Mouse (Mus musculus) MEL (cell line): ENCODE results near the gene Agpat1. TPM values are rescaled to one million over a fixed set of nuclear protein-coding genes. Genes with fewer than 3 reads are reported as not detected.

Source experiments
- DNase-seq: peaks from one replicate; pipeline ENCODE4 v3.0.0; 2011; ENCODE audit warnings: low read depth, low spot score
- H3K27ac ChIP-seq: 2 replicates; pipeline ENCODE4 v1.5.1; 2012; ENCODE audit warnings: low read depth, mild to moderate bottlenecking, control low read depth, low read length, moderate library complexity; ENCODE audit not compliant: control insufficient read depth
- H3K27me3 ChIP-seq, 2 experiments: fragments of 150-350 bp in 1 of 2; sonication (generic) in 1 of 2; 2 replicates each; pipeline ENCODE4 v1.6.1; 2012; ENCODE audit warnings: low read length in 2 of 2, mild to moderate bottlenecking in 2 of 2, improper control_type of control experiment in 1 of 2, moderate library complexity in 1 of 2; ENCODE audit not compliant: insufficient read depth in 2 of 2, control insufficient read depth in 1 of 2
- H3K36me3 ChIP-seq, 2 experiments: 2 replicates each; pipeline ENCODE4 v1.6.1; 2012 to 2014; ENCODE audit warnings: low read length in 2 of 2, improper control_type of control experiment in 1 of 2, inconsistent platforms in 1 of 2, mild to moderate bottlenecking in 1 of 2; ENCODE audit not compliant: insufficient read depth in 2 of 2, control insufficient read depth in 1 of 2
- H3K4me1 ChIP-seq, 2 experiments: fragments of 150-350 bp in 1 of 2; sonication (generic) in 1 of 2; 2 replicates each; pipeline ENCODE4 v1.6.1; 2012; ENCODE audit warnings: low read length in 2 of 2, improper control_type of control experiment in 1 of 2, mild to moderate bottlenecking in 1 of 2; ENCODE audit not compliant: insufficient read depth in 2 of 2, control insufficient read depth in 1 of 2
- H3K4me3 ChIP-seq, 2 experiments: fragments of 150-350 bp in 1 of 2; sonication (generic) in 1 of 2; 2 replicates each; pipeline ENCODE4 v1.5.1; 2012; ENCODE audit warnings: low read depth in 2 of 2, low read length in 2 of 2, mild to moderate bottlenecking in 2 of 2, moderate library complexity in 2 of 2, control low read depth in 1 of 2, improper control_type of control experiment in 1 of 2; ENCODE audit not compliant: control insufficient read depth in 1 of 2, insufficient read depth in 1 of 2
- H3K79me2 ChIP-seq: 2 replicates; pipeline ENCODE4 v1.6.1; 2012; ENCODE audit warnings: mild to moderate bottlenecking, low read length, moderate library complexity; ENCODE audit not compliant: control insufficient read depth, poor library complexity, insufficient read depth
- H3K9ac ChIP-seq: 2 replicates; pipeline ENCODE4 v1.6.1; 2012; ENCODE audit warnings: low read depth, mild to moderate bottlenecking, control low read depth, low read length, moderate library complexity; ENCODE audit not compliant: control insufficient read depth, poor library complexity, severe bottlenecking
- H3K9me3 ChIP-seq: fragments of 150-350 bp; sonication (generic); replicated peaks from 2 replicates; pipeline ENCODE4 v1.6.1; 2012; ENCODE audit warnings: mild to moderate bottlenecking, low read length, improper control_type of control experiment, moderate library complexity; ENCODE audit not compliant: insufficient read depth
- CHD2 ChIP-seq: IDR thresholded peaks from 2 replicates; pipeline ENCODE4 v1.6.1; 2011; ENCODE audit warnings: low read length, improper control_type of control experiment
- ELF1 ChIP-seq: IDR thresholded peaks from 2 replicates; pipeline ENCODE4 v1.6.1; 2014; ENCODE audit warnings: low read depth, mild to moderate bottlenecking, inconsistent platforms, low read length, improper control_type of control experiment, moderate library complexity
- EP300 ChIP-seq, 2 experiments: IDR thresholded peaks; 2 replicates each; pipeline ENCODE4 v1.6.1; 2011; ENCODE audit warnings: improper control_type of control experiment in 2 of 2, low read length in 2 of 2, low read depth in 1 of 2, mild to moderate bottlenecking in 1 of 2
- ETS1 ChIP-seq: IDR thresholded peaks from 2 replicates; pipeline ENCODE4 v1.6.1; 2012; ENCODE audit warnings: low read depth, mild to moderate bottlenecking, inconsistent platforms, low read length, improper control_type of control experiment, moderate library complexity
- GABPA ChIP-seq: IDR thresholded peaks from 2 replicates; pipeline ENCODE4 v1.6.1; 2012; ENCODE audit warnings: low read depth, mild to moderate bottlenecking, inconsistent platforms, low read length, improper control_type of control experiment, moderate library complexity
- GATA1 ChIP-seq: IDR thresholded peaks from 2 replicates; pipeline ENCODE4 v1.6.1; 2011; ENCODE audit warnings: low read depth, low read length, improper control_type of control experiment
- HCFC1 ChIP-seq: IDR thresholded peaks from 2 replicates; pipeline ENCODE4 v1.6.1; 2012; ENCODE audit warnings: low read depth, mild to moderate bottlenecking, inconsistent platforms, low read length, improper control_type of control experiment, moderate library complexity
- JUND ChIP-seq: IDR thresholded peaks from 2 replicates; pipeline ENCODE4 v1.6.1; 2011; ENCODE audit warnings: low read depth, mild to moderate bottlenecking, improper control_type of control experiment, low read length
- KAT2A ChIP-seq: conservative IDR thresholded peaks from 2 replicates; pipeline ENCODE4 v1.6.1; 2012; ENCODE audit warnings: low read depth, low read length, improper control_type of control experiment, inconsistent platforms
- MAFK ChIP-seq: IDR thresholded peaks from 2 replicates; pipeline ENCODE4 v1.6.1; 2011; ENCODE audit warnings: low read depth, mild to moderate bottlenecking, low read length, improper control_type of control experiment, borderline replicate concordance
- MAZ ChIP-seq: IDR thresholded peaks from 2 replicates; pipeline ENCODE4 v1.6.1; 2012; ENCODE audit warnings: low read depth, mild to moderate bottlenecking, inconsistent platforms, low read length, improper control_type of control experiment
- MEF2A ChIP-seq: IDR thresholded peaks from 2 replicates; pipeline ENCODE4 v1.6.1; 2014; ENCODE audit warnings: low read depth, mild to moderate bottlenecking, inconsistent platforms, low read length, improper control_type of control experiment; ENCODE audit not compliant: poor library complexity, insufficient replicate concordance, severe bottlenecking; ENCODE audit errors: extremely low read depth
- MXI1 ChIP-seq: IDR thresholded peaks from 2 replicates; pipeline ENCODE4 v1.6.1; 2011; ENCODE audit warnings: mild to moderate bottlenecking, low read depth, low read length, improper control_type of control experiment
- MYB ChIP-seq: IDR thresholded peaks from 2 replicates; pipeline ENCODE4 v1.6.1; 2011; ENCODE audit warnings: mild to moderate bottlenecking, low read depth, low read length, improper control_type of control experiment
- MYC ChIP-seq: IDR thresholded peaks from 2 replicates; pipeline ENCODE4 v1.6.1; 2011; ENCODE audit warnings: low read depth, mild to moderate bottlenecking, low read length, improper control_type of control experiment, moderate library complexity
- NELFE ChIP-seq: IDR thresholded peaks from 2 replicates; pipeline ENCODE4 v1.6.1; 2011; ENCODE audit warnings: low read depth, low read length, improper control_type of control experiment
- NRF1 ChIP-seq: IDR thresholded peaks from 2 replicates; pipeline ENCODE4 v1.6.1; 2014; ENCODE audit warnings: low read depth, mild to moderate bottlenecking, inconsistent platforms, low read length, improper control_type of control experiment, moderate library complexity; ENCODE audit not compliant: poor library complexity, insufficient read depth, severe bottlenecking
- POLR2A ChIP-seq, 2 experiments: IDR thresholded peaks; 2 replicates each; pipeline ENCODE4 v1.6.1; 2011 to 2012; ENCODE audit warnings: low read length in 2 of 2, mild to moderate bottlenecking in 2 of 2, control low read depth in 1 of 2, improper control_type of control experiment in 1 of 2, low read depth in 1 of 2, moderate library complexity in 1 of 2; ENCODE audit not compliant: control insufficient read depth in 1 of 2, insufficient read depth in 1 of 2, poor library complexity in 1 of 2
- POLR2AphosphoS2 ChIP-seq: IDR thresholded peaks from 2 replicates; pipeline ENCODE4 v1.6.1; 2011; ENCODE audit warnings: low read length, improper control_type of control experiment
- POLR2AphosphoS5 ChIP-seq: IDR thresholded peaks from 2 replicates; pipeline ENCODE4 v1.6.1; 2012; ENCODE audit warnings: low read depth, borderline replicate concordance, mild to moderate bottlenecking, inconsistent platforms, low read length, moderate library complexity, mixed read lengths
- RAD21 ChIP-seq: IDR thresholded peaks from 2 replicates; pipeline ENCODE4 v1.6.1; 2011; ENCODE audit warnings: mild to moderate bottlenecking, low read depth, low read length, improper control_type of control experiment
- RCOR1 ChIP-seq: IDR thresholded peaks from 2 replicates; pipeline ENCODE4 v1.6.1; 2012; ENCODE audit warnings: low read depth, mild to moderate bottlenecking, inconsistent platforms, low read length, improper control_type of control experiment
- SIN3A ChIP-seq: IDR thresholded peaks from 2 replicates; pipeline ENCODE4 v1.6.1; 2012; ENCODE audit warnings: low read length, improper control_type of control experiment, inconsistent platforms
- TBP ChIP-seq: IDR thresholded peaks from 2 replicates; pipeline ENCODE4 v1.8.0; 2011; ENCODE audit warnings: low read depth, low read length, improper control_type of control experiment
- TCF12 ChIP-seq: IDR thresholded peaks from 2 replicates; pipeline ENCODE4 v1.6.1; 2014; ENCODE audit warnings: low read depth, mild to moderate bottlenecking, inconsistent platforms, low read length, improper control_type of control experiment, moderate library complexity
- UBTF ChIP-seq: IDR thresholded peaks from 2 replicates; pipeline ENCODE4 v1.6.1; 2012; ENCODE audit warnings: low read depth, mild to moderate bottlenecking, inconsistent platforms, low read length, improper control_type of control experiment, moderate library complexity, borderline replicate concordance; ENCODE audit not compliant: insufficient read depth
- USF2 ChIP-seq, 2 experiments: IDR thresholded peaks; 2 replicates each; pipeline ENCODE4 v1.6.1; 2011 to 2012; ENCODE audit warnings: improper control_type of control experiment in 2 of 2, low read length in 2 of 2, borderline replicate concordance in 1 of 2, inconsistent platforms in 1 of 2, low read depth in 1 of 2, mild to moderate bottlenecking in 1 of 2; ENCODE audit not compliant: insufficient read depth in 1 of 2
- ZC3H11A ChIP-seq: IDR thresholded peaks from 2 replicates; pipeline ENCODE4 v1.6.1; 2012; ENCODE audit warnings: low read depth, mild to moderate bottlenecking, inconsistent platforms, low read length, improper control_type of control experiment
- ZKSCAN1 ChIP-seq: IDR thresholded peaks from 2 replicates; pipeline ENCODE4 v1.6.1; 2012; ENCODE audit warnings: low read depth, mild to moderate bottlenecking, inconsistent platforms, low read length, improper control_type of control experiment, moderate library complexity
- ZMIZ1 ChIP-seq: IDR thresholded peaks from 2 replicates; pipeline ENCODE4 v1.6.1; 2012; ENCODE audit warnings: low read depth, mild to moderate bottlenecking, inconsistent platforms, low read length, improper control_type of control experiment, moderate library complexity
- ZNF384 ChIP-seq: IDR thresholded peaks from 2 replicates; pipeline ENCODE4 v1.6.1; 2012; ENCODE audit warnings: low read depth, mild to moderate bottlenecking, inconsistent platforms, low read length, improper control_type of control experiment
- polyA plus RNA-seq, 2 experiments: library from polyadenylated mRNA; stranded (reverse) in 1 of 2; unstranded in 1 of 2; fragments of >175 nt in 1 of 2; fragments of >200 nt in 1 of 2; gene quantifications; 2 replicates each; pipeline versions ENCODE4 v1.2.1 to v1.2.4; 2012; ENCODE audit warnings: low replicate concordance in 2 of 2, low read depth in 1 of 2; ENCODE audit not compliant: insufficient read length in 2 of 2, insufficient read depth in 1 of 2, missing spikeins in 1 of 2
- total RNA-seq: library from RNA; depleted of rRNA; stranded (reverse); fragments of 300-350 nt; gene quantifications from 2 replicates; pipeline ENCODE4 v1.2.3, GENCODE M21; 2012

The Agpat1 gene
- total and polyA plus RNA-seq, 3 experiments, result 85.2 to 153 TPM; not detected in 1

- TF ChIP-seq MAFK (no peak), MYC (no peak), GATA1 (peak; percentile 23; the same call in 1 of the 2 replicates)
Measured at GRCm38 (mm10) chr17:34604511-34605237, 612 bp downstream of the Agpat1 start (continued).

- H3K9me3 ChIP-seq, result no peaks in the 10 kb centered on the region
- peaks cover 6 to 26% of the 10 kb centered on the region in 2 experiments; a peak in 3 of 4 replicates for H3K4me1 ChIP-seq
- TF ChIP-seq RCOR1 (no peak), TBP (peak; percentile 69), RAD21 (no peak), UBTF (no peak), NELFE (peak; percentile 92), NRF1 (0 out of 2 replicates have a peak, but pooled peaks have one; percentile 22), MAZ (peak; percentile 97; the same call in 1 of the 2 replicates), ZMIZ1 (peak; percentile 71), POLR2AphosphoS5 (no peak), MAFK (no peak), TCF12 (peak; percentile 64), ETS1 (0 out of 2 replicates have a peak, but pooled peaks have one; percentile 15), GABPA (no peak), ZC3H11A (no peak), ZNF384 (no peak), ZKSCAN1 (no peak), EP300 (IDR thresholded peaks at IDR 0.05; ENCODE audit: low read depth in 1 of 2, low read length in 2 of 2) (0 out of 4 replicates have a peak, but pooled peaks of 1 of the 2 experiments have one; percentile 14), CHD2 (peak; percentile 29; the same call in 1 of the 2 replicates), KAT2A (no peak), MEF2A (no peak), POLR2AphosphoS2 (peak; percentile 86), POLR2A (IDR thresholded peaks at IDR 0.05; ENCODE audit: control insufficient read depth in 1 of 2, insufficient read depth in 1 of 2, low read depth in 1 of 2, low read length in 2 of 2, poor library complexity in 1 of 2) (peak; percentile 81 to 94), SIN3A (peak; percentile 78), JUND (no peak), MXI1 (peak; percentile 64), HCFC1 (peak; percentile 85), MYB (no peak), ELF1 (peak; percentile 86), USF2 (IDR thresholded peaks at IDR 0.05; ENCODE audit: borderline replicate concordance in 1 of 2, insufficient read depth in 1 of 2, low read depth in 1 of 2, low read length in 2 of 2) (no peak)
- TF ChIP-seq, all 39 proteins: peak for 15
- peak; percentile 96 for DNase-seq
- peak overlapping the region; percentile 98 for H3K9ac ChIP-seq
- H3K36me3 ChIP-seq, result peaks cover 0 to 10% of the 10 kb centered on the region in 2 experiments; a peak in 2 of 4 replicates
- H3K27ac ChIP-seq, result peak overlapping the region; percentile 87
- peak overlapping the region; percentile 95 to 99 for H3K4me3 ChIP-seq
- H3K27me3 ChIP-seq, result no peaks in the 10 kb centered on the region
- H3K79me2 ChIP-seq, result peaks cover 53% of the 10 kb centered on the region
Measured at GRCm38 (mm10) chr17:34605609-34606008, 1.5 kb downstream of the Agpat1 start.
